Mouse (Mus musculus): ENCODE results near the gene Elovl1. TPM values are rescaled to one million over a fixed set of nuclear protein-coding genes. Genes with fewer than 3 reads are reported as not detected.
A peak's percentile ranks its signal among the peaks of the same experiment; 100 is the strongest.

Gene Elovl1
- polyA plus RNA-seq, 1 experiment from 2014 or later: 374 TPM

DNA sequence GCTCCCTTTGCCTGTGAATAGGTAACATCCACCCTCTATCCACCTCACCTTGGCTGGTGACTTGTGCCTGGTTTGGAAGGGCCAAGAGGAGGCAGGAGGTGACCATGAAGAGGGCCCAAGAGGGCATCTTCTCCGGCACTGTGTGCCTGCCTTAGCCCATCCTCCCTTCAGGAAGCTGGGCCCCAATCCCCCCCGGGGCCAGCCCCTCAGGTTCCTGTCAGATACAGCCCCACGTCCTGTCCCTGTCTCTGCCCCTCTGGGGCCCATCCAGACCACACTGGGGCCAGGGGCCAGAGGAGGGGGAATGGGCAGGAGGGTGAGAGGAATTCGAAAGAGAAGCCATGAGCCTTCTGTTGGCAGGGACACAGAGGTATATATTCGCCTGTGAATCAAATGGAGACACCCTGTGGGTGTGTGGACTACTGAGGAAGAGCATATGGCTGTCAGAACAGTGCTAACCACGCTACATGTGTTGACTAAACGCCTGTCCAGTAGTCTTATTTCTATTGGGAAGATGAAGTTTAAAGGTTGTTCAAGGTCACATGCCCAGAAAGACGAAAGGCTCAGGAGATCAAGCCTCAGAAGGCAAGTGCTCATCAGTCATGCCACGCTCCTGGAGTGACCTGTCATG is 29.6 kb downstream of the Elovl1 start, which contains the start of gene Mpl:
Gene Mpl (minus strand): TSS at position 169 of the 631 bp plus-strand sequence.
- H3K27me3 ChIP-seq (ENCODE audit: control insufficient read depth, insufficient read depth, low read length): no peaks in the 10 kb centered on the region
- ATAC-seq (ENCODE audit: low FRiP score, low TSS enrichment) (0 out of 2 replicates have a peak, but pooled peaks have one; percentile 35), DNase-seq (ENCODE audit: low spot score) (no peak)
- no peaks in the 10 kb centered on the region for H3K36me3 ChIP-seq (ENCODE audit: control insufficient read depth, insufficient read depth, low read length)
- H3K4me3 ChIP-seq (ENCODE audit: low read depth, low read length): no peak within 1 kb of the TSS
- no peak for TF ChIP-seq EP300 (optimal IDR thresholded peaks at IDR 0.05)
- TF ChIP-seq CTCF (IDR thresholded peaks at IDR 0.05; ENCODE audit: low read depth): no peak
- no peak within 1 kb of the TSS for H3K4me2 ChIP-seq (replicated peaks; ENCODE audit: low read depth)
- no peak within 1 kb of the TSS for H3K27ac ChIP-seq (replicated peaks)
- H3K9me3 ChIP-seq (ENCODE audit: control insufficient read depth, low read length): no peaks in the 10 kb centered on the region
- H3K4me1 ChIP-seq (replicated peaks; ENCODE audit: control insufficient read depth, insufficient read depth): no peaks in the 10 kb centered on the region
- WGBS: 57% methylated on average over 9 of the region's 9 CpGs
- no peak within 1 kb of the TSS for H3K9ac ChIP-seq (ENCODE audit: low read length)

DNA sequence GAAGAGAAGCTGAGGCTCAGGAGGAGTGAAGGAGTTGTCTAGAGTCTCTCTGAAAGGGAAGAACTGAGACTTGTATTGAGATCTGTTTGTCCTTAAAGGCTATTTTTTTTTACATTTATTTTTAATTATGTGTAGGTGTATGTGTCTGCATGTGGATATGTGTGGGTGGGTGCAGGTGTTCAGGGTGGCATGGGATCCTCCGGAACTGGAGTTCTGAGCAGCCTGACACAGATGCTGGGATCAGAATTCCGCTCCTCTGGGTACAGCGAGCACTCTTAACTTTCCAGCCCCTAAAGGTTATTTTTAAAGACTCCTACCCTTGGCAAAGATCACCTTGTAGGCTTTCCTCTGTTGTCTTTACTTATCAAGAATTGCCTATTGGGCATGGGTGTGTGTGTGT is 37.1 kb downstream of the Elovl1 start:
- no peak overlapping the region for H3K27ac ChIP-seq (replicated peaks)
- TF ChIP-seq CTCF (IDR thresholded peaks at IDR 0.05; ENCODE audit: low read depth) (no peak), EP300 (optimal IDR thresholded peaks at IDR 0.05) (no peak)
- no peaks in the 10 kb centered on the region for H3K27me3 ChIP-seq (ENCODE audit: control insufficient read depth, insufficient read depth, low read length)
- H3K4me3 ChIP-seq (ENCODE audit: low read depth, low read length): no peak overlapping the region
- H3K4me1 ChIP-seq (replicated peaks; ENCODE audit: control insufficient read depth, insufficient read depth): no peaks in the 10 kb centered on the region
- H3K36me3 ChIP-seq (ENCODE audit: control insufficient read depth, insufficient read depth, low read length): no peaks in the 10 kb centered on the region
- H3K9me3 ChIP-seq (ENCODE audit: control insufficient read depth, low read length): no peaks in the 10 kb centered on the region
- no peak for ATAC-seq (ENCODE audit: low FRiP score, low TSS enrichment)
- 81% methylated on average over 3 of the region's 3 CpGs for WGBS
- H3K4me2 ChIP-seq (replicated peaks; ENCODE audit: low read depth): no peak overlapping the region
- H3K9ac ChIP-seq (ENCODE audit: low read length): no peak overlapping the region
- no peak for DNase-seq (ENCODE audit: low spot score)

DNA sequence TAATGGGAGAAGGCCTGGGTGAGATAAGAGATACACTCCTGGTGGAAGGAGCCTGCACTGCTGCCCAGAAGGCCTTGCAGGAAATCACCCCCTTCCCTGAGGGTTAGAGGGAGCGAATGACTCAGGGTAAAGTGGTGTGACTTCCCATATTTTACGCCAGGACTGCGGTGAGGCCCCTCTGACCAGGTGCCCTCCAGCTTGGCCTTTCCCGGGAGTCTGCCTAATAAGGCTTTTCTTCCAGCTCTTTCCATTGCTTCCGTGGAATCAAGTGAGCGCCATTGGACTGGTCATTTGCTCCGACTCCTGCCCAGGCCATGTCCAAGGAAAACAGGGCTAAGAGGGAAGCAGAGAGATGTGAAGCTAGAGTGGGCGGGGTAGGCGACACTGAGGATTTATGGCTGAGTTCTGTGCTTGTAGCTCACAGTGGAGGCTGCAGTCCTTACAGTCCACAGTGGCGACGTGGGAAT is 37.8 kb downstream of the Elovl1 start:
- no peaks in the 10 kb centered on the region for H3K4me1 ChIP-seq (replicated peaks; ENCODE audit: control insufficient read depth, insufficient read depth)
- H3K9me3 ChIP-seq (ENCODE audit: control insufficient read depth, low read length): no peaks in the 10 kb centered on the region
- TF ChIP-seq CTCF (IDR thresholded peaks at IDR 0.05; ENCODE audit: low read depth) (0 out of 2 replicates have a peak, but pooled peaks have one; percentile 15), EP300 (optimal IDR thresholded peaks at IDR 0.05) (no peak)
- WGBS: 34% methylated on average over 11 of the region's 11 CpGs
- H3K4me3 ChIP-seq (ENCODE audit: low read depth, low read length): no peak overlapping the region
- 0 out of 2 replicates have a peak overlapping the region, but pooled peaks have one; percentile 13 for H3K27ac ChIP-seq (replicated peaks)
- no peaks in the 10 kb centered on the region for H3K36me3 ChIP-seq (ENCODE audit: control insufficient read depth, insufficient read depth, low read length)
- H3K27me3 ChIP-seq (ENCODE audit: control insufficient read depth, insufficient read depth, low read length): no peaks in the 10 kb centered on the region
- H3K4me2 ChIP-seq (replicated peaks; ENCODE audit: low read depth): no peak overlapping the region
- DNase-seq (ENCODE audit: low spot score) (peak; percentile 23), ATAC-seq (ENCODE audit: low FRiP score, low TSS enrichment) (peak; percentile 83)
- H3K9ac ChIP-seq (ENCODE audit: low read length): no peak overlapping the region

DNA sequence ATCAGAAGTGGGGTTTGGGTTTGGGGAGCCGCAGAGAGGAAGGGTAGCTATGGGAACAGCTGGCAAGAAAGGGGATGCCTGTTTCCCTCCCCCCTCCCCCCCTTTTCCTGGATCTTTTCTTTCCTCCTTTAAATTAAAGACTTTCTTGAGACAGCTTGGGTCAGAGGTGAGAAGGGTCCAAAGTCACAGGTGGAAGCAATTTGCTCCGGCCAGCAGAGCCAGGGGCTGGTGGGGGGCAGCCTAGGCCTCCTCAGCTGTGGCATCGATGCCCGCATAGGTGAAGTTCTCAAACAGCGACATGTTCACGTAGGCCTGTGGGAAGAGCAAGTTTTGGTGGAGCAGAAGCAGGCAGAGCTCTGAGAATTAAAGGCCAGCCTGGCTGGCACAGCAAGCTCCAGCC is 43.4 kb downstream of the Elovl1 start:
- Histone ChIP-seq H3K4me3 (ENCODE audit: low read depth, low read length) (no peak overlapping the region), H3K36me3 (ENCODE audit: control insufficient read depth, insufficient read depth, low read length) (no peaks in the 10 kb centered on the region), H3K9me3 (ENCODE audit: control insufficient read depth, low read length) (no peaks in the 10 kb centered on the region), H3K4me2 (replicated peaks; ENCODE audit: low read depth) (no peak overlapping the region), H3K27me3 (ENCODE audit: control insufficient read depth, insufficient read depth, low read length) (no peaks in the 10 kb centered on the region), H3K4me1 (replicated peaks; ENCODE audit: control insufficient read depth, insufficient read depth) (no peaks in the 10 kb centered on the region), H3K9ac (ENCODE audit: low read length) (no peak overlapping the region), H3K27ac (replicated peaks) (no peak overlapping the region)
- ATAC-seq (ENCODE audit: low FRiP score, low TSS enrichment) (no peak), DNase-seq (ENCODE audit: low spot score) (no peak)
- TF ChIP-seq EP300 (optimal IDR thresholded peaks at IDR 0.05): no peak
- TF ChIP-seq CTCF (IDR thresholded peaks at IDR 0.05; ENCODE audit: low read depth): no peak
- WGBS: 77% methylated on average over 6 of the region's 6 CpGs

DNA sequence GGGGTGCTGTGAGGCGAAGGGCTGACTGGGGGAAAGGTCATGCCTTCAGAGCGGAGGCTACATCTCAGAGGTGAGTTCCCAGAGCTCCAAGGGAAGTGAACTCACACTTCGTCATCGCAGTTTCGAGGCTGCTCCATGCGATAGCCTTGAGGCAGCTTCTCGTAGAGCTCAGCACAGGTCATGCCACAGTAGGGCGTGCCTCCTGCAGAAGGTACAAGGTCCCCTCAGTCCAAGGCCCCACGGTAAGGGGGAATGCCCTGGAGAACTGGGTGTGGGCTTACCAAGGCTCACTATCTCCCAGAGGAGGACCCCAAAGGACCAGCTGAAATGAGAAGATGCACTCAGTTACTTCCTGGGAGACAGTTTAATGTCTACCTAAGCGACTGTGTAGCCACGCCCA is 44.8 kb downstream of the Elovl1 start:
- 80% methylated on average over 11 of the region's 11 CpGs for WGBS
- ATAC-seq (ENCODE audit: low FRiP score, low TSS enrichment): no peak
- H3K27ac ChIP-seq (replicated peaks): no peak overlapping the region
- no peaks in the 10 kb centered on the region for H3K4me1 ChIP-seq (replicated peaks; ENCODE audit: control insufficient read depth, insufficient read depth)
- DNase-seq (ENCODE audit: low spot score): no peak
- no peak for TF ChIP-seq CTCF (IDR thresholded peaks at IDR 0.05; ENCODE audit: low read depth)
- TF ChIP-seq EP300 (optimal IDR thresholded peaks at IDR 0.05): no peak
- H3K9me3 ChIP-seq (ENCODE audit: control insufficient read depth, low read length): no peaks in the 10 kb centered on the region
- no peaks in the 10 kb centered on the region for H3K27me3 ChIP-seq (ENCODE audit: control insufficient read depth, insufficient read depth, low read length)
- H3K36me3 ChIP-seq (ENCODE audit: control insufficient read depth, insufficient read depth, low read length): no peaks in the 10 kb centered on the region
- H3K9ac ChIP-seq (ENCODE audit: low read length): no peak overlapping the region
- H3K4me2 ChIP-seq (replicated peaks; ENCODE audit: low read depth): no peak overlapping the region
- H3K4me3 ChIP-seq (ENCODE audit: low read depth, low read length): no peak overlapping the region

DNA sequence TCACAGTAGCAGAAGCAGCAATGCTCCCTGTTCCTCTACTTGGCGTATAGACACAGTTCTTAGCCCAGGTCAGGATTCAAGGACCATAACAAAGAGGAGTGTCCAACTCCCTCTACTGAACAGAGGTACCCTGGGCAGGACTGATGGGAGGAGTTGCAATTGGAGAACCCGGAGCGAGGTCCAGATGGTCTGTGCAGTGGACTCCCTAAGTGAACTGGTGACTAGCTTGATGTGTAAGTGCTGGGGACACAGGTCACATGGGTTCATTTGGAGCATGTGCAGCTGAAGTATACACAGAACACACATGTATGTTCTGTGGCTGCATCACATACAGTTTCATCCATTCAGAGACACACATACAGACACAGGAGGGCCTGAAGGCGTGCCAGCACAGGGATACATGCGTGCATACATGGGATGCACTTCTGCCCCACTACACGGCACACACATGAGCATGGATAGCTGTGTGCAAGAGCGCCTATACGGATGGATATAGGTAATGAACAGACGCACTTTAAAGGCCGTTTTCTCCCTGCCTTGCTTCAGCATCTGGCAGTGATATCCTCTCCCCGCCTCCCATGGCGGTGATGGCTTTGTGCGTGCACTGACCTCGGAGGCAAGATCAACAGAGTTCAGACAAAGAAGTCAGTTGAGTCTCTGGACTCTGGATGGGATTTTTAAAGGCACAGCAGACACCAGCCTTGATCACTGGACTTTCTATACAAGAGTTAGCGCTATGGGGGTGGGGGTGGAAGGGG is 49.1 kb downstream of the Elovl1 start:
- DNase-seq (ENCODE audit: low spot score) (no peak), ATAC-seq (ENCODE audit: low FRiP score, low TSS enrichment) (no peak)
- H3K36me3 ChIP-seq (ENCODE audit: control insufficient read depth, insufficient read depth, low read length): no peaks in the 10 kb centered on the region
- no peak for TF ChIP-seq EP300 (optimal IDR thresholded peaks at IDR 0.05)
- TF ChIP-seq CTCF (IDR thresholded peaks at IDR 0.05; ENCODE audit: low read depth): no peak
- H3K4me3 ChIP-seq (ENCODE audit: low read depth, low read length): no peak overlapping the region
- 55% methylated on average over 15 of the region's 15 CpGs for WGBS
- H3K9me3 ChIP-seq (ENCODE audit: control insufficient read depth, low read length): no peaks in the 10 kb centered on the region
- no peaks in the 10 kb centered on the region for H3K4me1 ChIP-seq (replicated peaks; ENCODE audit: control insufficient read depth, insufficient read depth)
- no peaks in the 10 kb centered on the region for H3K27me3 ChIP-seq (ENCODE audit: control insufficient read depth, insufficient read depth, low read length)
- no peak overlapping the region for H3K9ac ChIP-seq (ENCODE audit: low read length)
- no peak overlapping the region for H3K4me2 ChIP-seq (replicated peaks; ENCODE audit: low read depth)
- H3K27ac ChIP-seq (replicated peaks): no peak overlapping the region

Other genes starting within 250 kb of the Elovl1 start
- gene Kdm4a, start 248.1 kb upstream of the Elovl1 start, polyA plus RNA-seq (2015; fragmentation: Nextera tagmentation; extraction: Ambion mirVana): 14.4 and 14.6 TPM in 2 replicates
- 30.1 and 34.1 TPM in 2 replicates for gene Ptprf, start 136.7 kb upstream of the Elovl1 start, polyA plus RNA-seq (2015; fragmentation: Nextera tagmentation; extraction: Ambion mirVana)
- gene Szt2, start 18.8 kb upstream of the Elovl1 start, polyA plus RNA-seq (2015; fragmentation: Nextera tagmentation; extraction: Ambion mirVana): 2.1 and 2.4 TPM in 2 replicates
- gene Med8, start 18.8 kb upstream of the Elovl1 start, polyA plus RNA-seq (2015; fragmentation: Nextera tagmentation; extraction: Ambion mirVana): 86.7 and 87.3 TPM in 2 replicates
- gene Cdc20, start 9.3 kb downstream of the Elovl1 start, polyA plus RNA-seq (2015; fragmentation: Nextera tagmentation; extraction: Ambion mirVana): 50.0 and 67.3 TPM in 2 replicates
- gene Mpl, start 29.4 kb downstream of the Elovl1 start, polyA plus RNA-seq (2015; fragmentation: Nextera tagmentation; extraction: Ambion mirVana): 0.05 and 0.06 TPM in 2 replicates
- 9.2 and 9.3 TPM in 2 replicates for gene Tie1, start 62.0 kb downstream of the Elovl1 start, polyA plus RNA-seq (2015; fragmentation: Nextera tagmentation; extraction: Ambion mirVana)
- 56.8 and 57.6 TPM in 2 replicates for gene 2610528J11Rik, start 98.9 kb downstream of the Elovl1 start, polyA plus RNA-seq (2015; fragmentation: Nextera tagmentation; extraction: Ambion mirVana)
- 41.3 and 42.7 TPM in 2 replicates for gene Tmem125, start 116.0 kb downstream of the Elovl1 start, polyA plus RNA-seq (2015; fragmentation: Nextera tagmentation; extraction: Ambion mirVana)
- gene Cfap57, start 192.7 kb downstream of the Elovl1 start, polyA plus RNA-seq (2015; fragmentation: Nextera tagmentation; extraction: Ambion mirVana): 1.2 and 1.3 TPM in 2 replicates
- gene Ebna1bp2, start 192.7 kb downstream of the Elovl1 start, polyA plus RNA-seq (2015; fragmentation: Nextera tagmentation; extraction: Ambion mirVana): 90.4 and 94.5 TPM in 2 replicates
- not detected in 2 replicates for gene Olfr62, start 230.9 kb downstream of the Elovl1 start, polyA plus RNA-seq (2015; fragmentation: Nextera tagmentation; extraction: Ambion mirVana)